Mouse (Mus musculus) kidney, adult 18-20 months (tissue): ENCODE measurements around the gene Rnps1.
"Not testable (repeated sequence)": the region's sequence is repeated elsewhere in the genome, so short reads cannot be mapped to it uniquely, and the experiment has no call there.

Experiments used
- DNase-seq: peaks from one replicate; pipeline ENCODE4 v3.0.0; 2021

Rnps1 gene

GRCm38 (mm10) chr17:24429201-24429983, 15.0 kb downstream of the Rnps1 start:
- peak; percentile 54 for DNase-seq

GRCm38 (mm10) chr17:24437016-24437415, 22.7 kb downstream of the Rnps1 start:
- DNase-seq = peak; percentile 66

- no peak for DNase-seq
Measured at GRCm38 (mm10) chr17:24440377-24440776, 26.0 kb downstream of the Rnps1 start.

GRCm38 (mm10) chr17:24441148-24441547, 26.8 kb downstream of the Rnps1 start:
- DNase-seq = no peak

GRCm38 (mm10) chr17:24442107-24442506, 27.7 kb downstream of the Rnps1 start:
- DNase-seq = no peak

GRCm38 (mm10) chr17:24442632-24443155, 28.3 kb downstream of the Rnps1 start, which contains the start of gene Dnase1l2:
Gene Dnase1l2 (minus strand): TSS chr17:24443105.
- DNase-seq = no peak

GRCm38 (mm10) chr17:24443409-24443808, 29.0 kb downstream of the Rnps1 start:
- DNase-seq = no peak

- DNase-seq = no peak
Measured at GRCm38 (mm10) chr17:24446590-24446989, 32.2 kb downstream of the Rnps1 start.

GRCm38 (mm10) chr17:24449507-24449906, 35.1 kb downstream of the Rnps1 start:
- no peak for DNase-seq

- DNase-seq = no peak
Measured at GRCm38 (mm10) chr17:24451220-24451619, 36.9 kb downstream of the Rnps1 start.

GRCm38 (mm10) chr17:24453372-24453771, 39.0 kb downstream of the Rnps1 start:
- DNase-seq = no peak

GRCm38 (mm10) chr17:24454218-24454755, 39.9 kb downstream of the Rnps1 start:
- no peak for DNase-seq

GRCm38 (mm10) chr17:24454756-24455522, 40.6 kb downstream of the Rnps1 start:
- peak; percentile 99 for DNase-seq

- DNase-seq = not testable (repeated sequence)
Measured at GRCm38 (mm10) chr17:24455523-24456206, 41.3 kb downstream of the Rnps1 start.

- DNase-seq = no peak
Measured at GRCm38 (mm10) chr17:24461580-24461979, 47.2 kb downstream of the Rnps1 start.

GRCm38 (mm10) chr17:24462932-24463331, 48.6 kb downstream of the Rnps1 start:
- no peak for DNase-seq

- no peak for DNase-seq
Measured at GRCm38 (mm10) chr17:24463374-24464133, 49.2 kb downstream of the Rnps1 start.

- no peak for DNase-seq
Measured at GRCm38 (mm10) chr17:24468636-24469246, 54.4 kb downstream of the Rnps1 start.

GRCm38 (mm10) chr17:24469336-24469909, 55.1 kb downstream of the Rnps1 start:
- no peak for DNase-seq

GRCm38 (mm10) chr17:24469910-24470602, 55.7 kb downstream of the Rnps1 start, which contains the start of the genes E4f1 and Pgp:
Gene E4f1 (minus strand): TSS chr17:24470313.
Gene Pgp (plus strand): TSS chr17:24470392.
- DNase-seq = peak; percentile 99
